Mouse (Mus musculus) liver, embryonic 14.5 days (tissue): ENCODE results near the gene Lyrm9.

Experiments used
- CTCF ChIP-seq: IDR thresholded peaks from 2 replicates; pipeline ENCODE4 v1.5.1; 2016; ENCODE audit warnings: antibody characterized with exemption, low read depth, control low read depth
- EP300 ChIP-seq: IDR thresholded peaks from 2 replicates; pipeline ENCODE4 v1.6.1; 2016; ENCODE audit warnings: antibody characterized with exemption, low read depth

DNA sequence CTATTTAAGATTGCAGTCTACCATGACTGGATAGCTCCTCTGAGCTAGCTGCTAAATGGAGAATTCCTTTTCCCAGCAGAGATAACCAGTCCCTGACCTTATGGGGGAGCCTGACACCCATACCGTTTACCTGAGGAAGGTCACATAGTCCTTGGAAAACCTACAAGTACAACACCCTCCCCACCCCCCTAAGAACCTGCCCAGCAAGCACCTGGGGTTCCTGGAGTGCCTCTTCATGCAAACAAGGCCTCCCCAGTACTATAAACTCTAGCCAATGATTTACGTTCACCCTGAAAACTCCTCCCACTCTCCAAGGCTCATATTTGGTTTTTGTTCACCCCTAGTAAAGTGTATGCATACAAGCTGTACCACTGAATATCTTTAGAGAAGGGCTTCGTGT, 41.3 kb downstream of the Lyrm9 start:
- TF ChIP-seq CTCF (no peak), EP300 (no peak)
